Mouse (Mus musculus) thymus, postnatal 0 days (tissue): ENCODE results near the gene Map2. TPM values are rescaled to one million over a fixed set of nuclear protein-coding genes. Genes with fewer than 3 reads are reported as not detected.

Experiments used
- DNase-seq: peaks from one replicate; pipeline ENCODE4 v3.0.0-alpha.2; 2015; ENCODE audit warnings: low spot score
- polyA plus RNA-seq: library from polyadenylated mRNA; unstranded; fragments of >200 nt; fragmentation: Nextera tagmentation; extraction: Ambion mirVana; gene quantifications from 2 replicates; pipeline ENCODE4 v1.2.1, GENCODE M21; 2015

The Map2 gene
- polyA plus RNA-seq, 1 experiment from 2014 or later = 1.4 TPM

- DNase-seq = no peak
Observed at GRCm38 (mm10) chr1:66292121-66292881, 117.2 kb downstream of the Map2 start.

- DNase-seq = no peak
Observed at GRCm38 (mm10) chr1:66299376-66299775, 124.3 kb downstream of the Map2 start.

GRCm38 (mm10) chr1:66320378-66321135 is 145.5 kb downstream of the Map2 start:
- no peak for DNase-seq

GRCm38 (mm10) chr1:66321136-66321502 is 146.0 kb downstream of the Map2 start:
- no peak for DNase-seq

GRCm38 (mm10) chr1:66321631-66322142 is 146.6 kb downstream of the Map2 start:
- no peak for DNase-seq

GRCm38 (mm10) chr1:66323461-66323860 is 148.4 kb downstream of the Map2 start:
- no peak for DNase-seq

- no peak for DNase-seq
Observed at GRCm38 (mm10) chr1:66324951-66325350, 149.9 kb downstream of the Map2 start.

- no peak for DNase-seq
Observed at GRCm38 (mm10) chr1:66328996-66329395, 153.9 kb downstream of the Map2 start.

GRCm38 (mm10) chr1:66329534-66329933 is 154.5 kb downstream of the Map2 start:
- DNase-seq = no peak

GRCm38 (mm10) chr1:66335724-66336284 is 160.7 kb downstream of the Map2 start:
- no peak for DNase-seq

GRCm38 (mm10) chr1:66339213-66339612 is 164.1 kb downstream of the Map2 start:
- DNase-seq = no peak

GRCm38 (mm10) chr1:66348404-66349165 is 173.5 kb downstream of the Map2 start:
- no peak for DNase-seq

- no peak for DNase-seq
Observed at GRCm38 (mm10) chr1:66349166-66349835, 174.2 kb downstream of the Map2 start.

- no peak for DNase-seq
Observed at GRCm38 (mm10) chr1:66351366-66351765, 176.3 kb downstream of the Map2 start.

GRCm38 (mm10) chr1:66361799-66362198 is 186.7 kb downstream of the Map2 start:
- DNase-seq = no peak

GRCm38 (mm10) chr1:66363285-66363684 is 188.2 kb downstream of the Map2 start:
- DNase-seq = no peak

- DNase-seq = no peak
Observed at GRCm38 (mm10) chr1:66364386-66364785, 189.3 kb downstream of the Map2 start.

GRCm38 (mm10) chr1:66365600-66365999 is 190.5 kb downstream of the Map2 start:
- DNase-seq = no peak

GRCm38 (mm10) chr1:66369486-66369885 is 194.4 kb downstream of the Map2 start:
- no peak for DNase-seq

- DNase-seq = no peak
Observed at GRCm38 (mm10) chr1:66371371-66371770, 196.3 kb downstream of the Map2 start.

- no peak for DNase-seq
Observed at GRCm38 (mm10) chr1:66386321-66386720, 211.2 kb downstream of the Map2 start.
